Mouse (Mus musculus) liver, embryonic 11.5 days (tissue): Measurements from ENCODE around the gene Stx1a. TPM values are rescaled to one million over a fixed set of nuclear protein-coding genes. Genes with fewer than 3 reads are reported as not detected.
A peak's percentile ranks its signal among the peaks of the same experiment; 100 is the strongest.

Source experiments
- ATAC-seq: fragments of 200-750 bp; cut with Nextera tagmentation; replicated peaks from 2 replicates; pipeline ENCODE4 v1.8.0; 2017; ENCODE audit warnings: moderate number of reproducible peaks, mild to moderate bottlenecking, moderate TSS enrichment, moderate library complexity; ENCODE audit not compliant: low FRiP score
- DNase-seq: peaks from one replicate; pipeline ENCODE4 v3.0.0-alpha.2; 2017; ENCODE audit warnings: low spot score
- H3K27ac ChIP-seq: fragments of 300-500 bp; sonication (generic); 2 replicates; pipeline ENCODE4 v1.5.1; 2014; ENCODE audit warnings: mild to moderate bottlenecking, low read depth, low read length, control low read depth
- H3K27me3 ChIP-seq: fragments of 300-500 bp; sonication (generic); replicated peaks from 2 replicates; pipeline ENCODE4 v1.6.1; 2014; ENCODE audit warnings: low read length, mixed read lengths; ENCODE audit not compliant: control insufficient read depth, insufficient read depth
- H3K36me3 ChIP-seq: fragments of 300-500 bp; sonication (generic); 2 replicates; pipeline ENCODE4 v1.6.1; 2014; ENCODE audit warnings: mild to moderate bottlenecking, low read length, moderate library complexity, mixed read lengths; ENCODE audit not compliant: control insufficient read depth, insufficient read depth
- H3K4me1 ChIP-seq: fragments of 300-500 bp; sonication (generic); replicated peaks from 2 replicates; pipeline ENCODE4 v1.6.1; 2014; ENCODE audit warnings: low read length, mixed read lengths; ENCODE audit not compliant: control insufficient read depth, insufficient read depth
- H3K4me2 ChIP-seq: fragments of 300-500 bp; sonication (generic); 2 replicates; pipeline ENCODE4 v1.6.1; 2014; ENCODE audit warnings: mild to moderate bottlenecking, control low read depth, moderate library complexity
- H3K4me3 ChIP-seq: fragments of 300-500 bp; sonication (generic); 2 replicates; pipeline ENCODE4 v1.5.1; 2014; ENCODE audit warnings: low read depth, low read length, control low read depth
- H3K9ac ChIP-seq: fragments of 300-500 bp; sonication (generic); 2 replicates; pipeline ENCODE4 v1.6.1; 2014; ENCODE audit warnings: low read depth, low read length, control low read depth
- H3K9me3 ChIP-seq: fragments of 300-500 bp; sonication (generic); 2 replicates; pipeline ENCODE4 v1.6.1; 2016; ENCODE audit warnings: low read length, inconsistent platforms, mixed read lengths; ENCODE audit not compliant: control insufficient read depth
- WGBS: fragments of 180-500 bp; shearing (Covaris S2); extraction: QIAGEN DNeasy Blood & Tissue Kit; methylation state at CpG from one replicate; pipeline ENCODE4 v1.1.7; 2014; 5-methylcytosine and 5-hydroxymethylcytosine counted together
- polyA plus RNA-seq: library from polyadenylated mRNA; unstranded; fragments of >200 nt; fragmentation: Nextera tagmentation; extraction: Ambion mirVana; gene quantifications from 2 replicates; pipeline ENCODE4 v1.2.1, GENCODE M21; 2014

Stx1a gene
- polyA plus RNA-seq, 1 experiment from 2014 or later: 6.4 TPM

GRCm38 (mm10) chr5:135076931-135077505 is 53.7 kb downstream of the Stx1a start:
- DNase-seq: no peak

GRCm38 (mm10) chr5:135077564-135078481 is 54.5 kb downstream of the Stx1a start, which contains the start of gene Vps37d:
Gene Vps37d, minus strand, starts transcription at chr5:135078266.
- WGBS: under 1% methylated on average over 56 of the region's 83 CpGs
- no peaks in the 10 kb centered on the region for H3K36me3 ChIP-seq
- peak within 1 kb of the TSS; percentile 61 for H3K9ac ChIP-seq
- peaks cover 7% of the 10 kb centered on the region; the same call in 1 of the 2 replicates for H3K27me3 ChIP-seq
- H3K27ac ChIP-seq: no peak within 1 kb of the TSS
- peak within 1 kb of the TSS; percentile 86 for H3K4me2 ChIP-seq
- H3K9me3 ChIP-seq: no peaks in the 10 kb centered on the region
- peaks cover 16% of the 10 kb centered on the region for H3K4me1 ChIP-seq
- peak; percentile 83 for ATAC-seq
- H3K4me3 ChIP-seq: peak within 1 kb of the TSS; percentile 63
- DNase-seq: peak; percentile 91

More at GRCm38 (mm10) chr5:135076931-135077505, 53.7 kb downstream of the Stx1a start:
- ATAC-seq: no peak
- Histone ChIP-seq H3K9me3 (no peaks in the 10 kb centered on the region), H3K27ac (no peak overlapping the region), H3K36me3 (no peaks in the 10 kb centered on the region), H3K4me3 (peak overlapping the region; percentile 63), H3K4me1 (peaks cover 16% of the 10 kb centered on the region), H3K9ac (no peak overlapping the region; the same call in 1 of the 2 replicates), H3K4me2 (peak overlapping the region; percentile 86), H3K27me3 (peaks cover 7% of the 10 kb centered on the region; the same call in 1 of the 2 replicates)
- WGBS: 51% methylated on average over 14 of the region's 14 CpGs

- Histone ChIP-seq H3K36me3 (no peaks in the 10 kb centered on the region), H3K4me2 (peak overlapping the region; percentile 86), H3K9ac (peak overlapping the region; percentile 7; the same call in 1 of the 2 replicates), H3K27ac (no peak overlapping the region), H3K27me3 (peaks cover 7% of the 10 kb centered on the region), H3K4me1 (peaks cover 11% of the 10 kb centered on the region; the same call in 1 of the 2 replicates), H3K9me3 (no peaks in the 10 kb centered on the region), H3K4me3 (peak overlapping the region; percentile 63)
- ATAC-seq (peak; percentile 37), DNase-seq (no peak)
- 2% methylated on average over 11 of the region's 11 CpGs for WGBS
Observed at GRCm38 (mm10) chr5:135078482-135078810, 55.2 kb downstream of the Stx1a start.

GRCm38 (mm10) chr5:135079578-135079977 is 56.3 kb downstream of the Stx1a start:
- Histone ChIP-seq H3K27ac (no peak overlapping the region), H3K4me2 (no peak overlapping the region), H3K27me3 (peaks cover 7% of the 10 kb centered on the region), H3K9ac (no peak overlapping the region), H3K4me1 (peaks cover 9% of the 10 kb centered on the region; the same call in 1 of the 2 replicates), H3K36me3 (no peaks in the 10 kb centered on the region), H3K9me3 (no peaks in the 10 kb centered on the region), H3K4me3 (no peak overlapping the region)
- DNase-seq (no peak), ATAC-seq (no peak)
- WGBS: 90% methylated on average over 2 of the region's 2 CpGs

- 79% methylated on average over 5 of the region's 5 CpGs for WGBS
- no peak for DNase-seq
- no peaks in the 10 kb centered on the region for H3K9me3 ChIP-seq
- no peaks in the 10 kb centered on the region for H3K36me3 ChIP-seq
- H3K27me3 ChIP-seq: peaks cover 7% of the 10 kb centered on the region
- H3K4me1 ChIP-seq: peaks cover 9% of the 10 kb centered on the region; the same call in 1 of the 2 replicates
- no peak overlapping the region for H3K27ac ChIP-seq
- H3K4me3 ChIP-seq: no peak overlapping the region
- H3K9ac ChIP-seq: no peak overlapping the region
- no peak for ATAC-seq
- no peak overlapping the region for H3K4me2 ChIP-seq
Observed at GRCm38 (mm10) chr5:135080539-135080938, 57.3 kb downstream of the Stx1a start.

GRCm38 (mm10) chr5:135086871-135087270 is 63.6 kb downstream of the Stx1a start:
- Histone ChIP-seq H3K36me3 (no peaks in the 10 kb centered on the region), H3K27me3 (peaks cover 43% of the 10 kb centered on the region), H3K4me3 (no peak overlapping the region), H3K27ac (no peak overlapping the region), H3K4me2 (no peak overlapping the region), H3K4me1 (no peaks in the 10 kb centered on the region), H3K9ac (no peak overlapping the region), H3K9me3 (no peaks in the 10 kb centered on the region)
- ATAC-seq (no peak), DNase-seq (no peak)
- WGBS: 53% methylated on average over 4 of the region's 4 CpGs

- ATAC-seq (no peak), DNase-seq (no peak)
- no peaks in the 10 kb centered on the region for H3K9me3 ChIP-seq
- no peaks in the 10 kb centered on the region for H3K4me1 ChIP-seq
- no peak within 1 kb of the TSS for H3K27ac ChIP-seq
- H3K4me3 ChIP-seq: peak within 1 kb of the TSS; percentile 25
- no peaks in the 10 kb centered on the region for H3K36me3 ChIP-seq
- 6% methylated on average over 39 of the region's 39 CpGs for WGBS
- H3K27me3 ChIP-seq: peaks cover 60% of the 10 kb centered on the region
- H3K4me2 ChIP-seq: peak within 1 kb of the TSS; percentile 46
- no peak within 1 kb of the TSS for H3K9ac ChIP-seq
Observed at GRCm38 (mm10) chr5:135089653-135090052, 66.4 kb downstream of the Stx1a start, which contains the start of gene Mlxipl. Gene Mlxipl, plus strand, starts transcription at chr5:135089890.
